Mouse (Mus musculus): ENCODE results near the gene Gm45208. TPM values are rescaled to one million over a fixed set of nuclear protein-coding genes. Genes with fewer than 3 reads are reported as not detected.

The Gm45208 gene
- polyA plus RNA-seq, 1 experiment from 2014 or later: not detected

DNA sequence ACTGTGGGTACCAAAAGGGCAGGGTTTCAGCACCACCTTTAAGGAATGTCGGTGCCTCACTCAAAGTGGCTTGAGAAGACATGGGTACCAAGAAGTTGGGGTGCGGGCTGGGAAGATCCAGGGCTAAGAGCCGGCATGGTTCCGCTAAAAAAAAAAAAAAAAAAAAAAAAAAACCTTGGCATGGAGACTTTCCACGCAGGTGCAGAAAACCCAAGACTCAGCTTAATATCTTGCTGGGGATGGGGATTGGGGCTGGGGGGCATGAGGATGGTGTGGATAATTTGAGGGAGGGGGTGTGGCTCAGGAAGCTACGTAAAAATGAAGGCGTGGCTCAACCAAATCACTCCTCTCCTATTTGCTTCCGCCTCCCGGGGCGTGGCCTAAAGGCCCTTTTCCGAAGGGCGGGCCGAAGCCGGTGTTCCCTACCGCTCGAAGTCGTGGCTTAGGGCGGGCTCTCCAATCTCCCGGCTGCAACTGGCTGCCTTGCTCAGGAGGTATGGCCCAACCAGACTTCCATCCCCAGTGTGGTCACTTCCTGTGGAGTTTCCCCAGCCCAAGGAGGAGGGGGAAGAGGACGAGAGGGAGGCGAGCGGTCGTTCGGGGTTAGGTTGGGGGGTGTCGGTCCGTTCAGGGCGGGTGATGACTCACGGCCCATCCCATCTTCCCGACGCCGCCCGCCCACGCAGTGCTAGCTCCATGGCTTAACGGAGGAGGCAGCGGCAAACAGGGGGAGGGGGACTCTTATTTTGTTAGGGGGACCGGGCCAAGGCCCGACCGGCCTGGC is 40.3 kb downstream of the Gm45208 start, which contains the start of gene Tfe3:
TSS of gene Tfe3 (plus strand) at position 424 of the 784 bp plus-strand sequence.
- Histone ChIP-seq H3K27ac (no peak within 1 kb of the TSS), H3K27me3 (no peaks in the 10 kb centered on the region), H3K4me2 (replicated peaks) (peak within 1 kb of the TSS; percentile 64), H3K4me3 (peak within 1 kb of the TSS; percentile 62), H3K9me3 (no peaks in the 10 kb centered on the region), H3K4me1 (no peaks in the 10 kb centered on the region), H3K9ac (peak within 1 kb of the TSS; percentile 65), H3K36me3 (0 out of 2 replicates have a peak, but pooled peaks cover 1% of the 10 kb centered on the region)
- ATAC-seq (ENCODE audit: insufficient number of reproducible peaks, insufficient read depth, low FRiP score, low TSS enrichment): peak; percentile 97
- WGBS: 20% methylated on average over 37 of the region's 38 CpGs

DNA sequence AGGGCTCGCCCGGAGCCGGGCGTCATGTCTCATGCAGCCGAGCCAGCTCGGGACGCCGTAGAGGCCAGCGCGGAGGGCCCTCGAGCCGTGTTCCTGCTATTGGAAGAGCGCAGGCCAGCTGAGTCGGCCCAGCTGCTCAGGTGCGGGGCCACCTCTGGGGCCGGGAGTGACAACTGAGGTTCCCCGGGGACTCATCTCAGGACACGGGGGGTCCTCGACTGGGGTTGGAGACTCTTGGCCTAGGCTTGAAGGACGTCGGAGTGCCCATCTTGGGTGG is 40.8 kb downstream of the Gm45208 start:
- no peaks in the 10 kb centered on the region for H3K9me3 ChIP-seq
- H3K9ac ChIP-seq: peak overlapping the region; percentile 65
- no peak overlapping the region for H3K27ac ChIP-seq
- 14% methylated on average over 21 of the region's 21 CpGs for whole genome bisulfite sequencing
- ATAC-seq (ENCODE audit: insufficient number of reproducible peaks, insufficient read depth, low FRiP score, low TSS enrichment): peak; percentile 28
- H3K4me3 ChIP-seq: peak overlapping the region; percentile 62
- H3K27me3 ChIP-seq: no peaks in the 10 kb centered on the region
- H3K4me1 ChIP-seq: no peaks in the 10 kb centered on the region
- peak overlapping the region; percentile 64 for H3K4me2 ChIP-seq (replicated peaks)
- H3K36me3 ChIP-seq: 0 out of 2 replicates have a peak, but pooled peaks cover 6% of the 10 kb centered on the region

DNA sequence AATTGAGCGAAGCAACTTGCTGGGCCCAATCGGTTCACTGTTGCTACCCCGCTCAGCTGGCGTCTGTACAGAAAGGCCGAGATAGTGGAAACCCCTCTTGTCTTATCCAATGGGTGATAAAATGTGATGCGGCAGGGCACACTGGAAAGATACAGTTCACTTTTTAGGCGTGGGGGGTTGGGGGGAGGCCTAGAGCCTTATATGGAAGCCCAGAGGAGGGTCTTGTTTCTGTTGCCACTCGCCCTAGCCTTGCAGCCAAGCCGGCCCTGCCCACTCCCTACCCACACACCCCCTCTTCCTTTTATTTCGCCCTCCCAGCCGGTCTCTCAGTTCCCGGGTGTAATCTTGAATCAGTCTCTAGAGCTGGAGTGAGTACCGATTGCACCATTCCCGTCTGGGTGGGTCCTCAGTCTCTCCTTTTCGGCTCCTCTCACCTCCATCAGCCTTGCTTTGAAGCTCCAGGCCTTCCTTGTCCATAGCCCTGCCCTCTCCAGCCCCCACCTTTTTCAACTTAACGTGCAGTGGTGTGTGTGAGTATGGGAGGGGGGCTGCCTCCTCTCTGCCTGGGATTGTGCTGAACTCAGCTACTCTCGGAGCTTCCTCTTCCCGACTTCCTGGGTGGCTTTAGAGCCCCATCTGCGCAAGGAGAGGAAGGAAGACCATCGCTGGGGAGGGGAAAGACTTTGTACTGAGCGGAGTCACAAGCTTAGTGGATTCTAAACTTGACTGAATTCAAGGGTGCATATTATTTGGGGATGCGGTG is 41.8 kb downstream of the Gm45208 start:
- Histone ChIP-seq H3K4me1 (no peaks in the 10 kb centered on the region), H3K36me3 (0 out of 2 replicates have a peak, but pooled peaks cover 7% of the 10 kb centered on the region), H3K27ac (no peak overlapping the region), H3K4me2 (replicated peaks) (peak overlapping the region; percentile 64), H3K4me3 (peak overlapping the region; percentile 62), H3K27me3 (no peaks in the 10 kb centered on the region), H3K9ac (peak overlapping the region; percentile 65), H3K9me3 (no peaks in the 10 kb centered on the region)
- 20% methylated on average over 22 of the region's 22 CpGs for WGBS
- no peak for ATAC-seq (ENCODE audit: insufficient number of reproducible peaks, insufficient read depth, low FRiP score, low TSS enrichment)

DNA sequence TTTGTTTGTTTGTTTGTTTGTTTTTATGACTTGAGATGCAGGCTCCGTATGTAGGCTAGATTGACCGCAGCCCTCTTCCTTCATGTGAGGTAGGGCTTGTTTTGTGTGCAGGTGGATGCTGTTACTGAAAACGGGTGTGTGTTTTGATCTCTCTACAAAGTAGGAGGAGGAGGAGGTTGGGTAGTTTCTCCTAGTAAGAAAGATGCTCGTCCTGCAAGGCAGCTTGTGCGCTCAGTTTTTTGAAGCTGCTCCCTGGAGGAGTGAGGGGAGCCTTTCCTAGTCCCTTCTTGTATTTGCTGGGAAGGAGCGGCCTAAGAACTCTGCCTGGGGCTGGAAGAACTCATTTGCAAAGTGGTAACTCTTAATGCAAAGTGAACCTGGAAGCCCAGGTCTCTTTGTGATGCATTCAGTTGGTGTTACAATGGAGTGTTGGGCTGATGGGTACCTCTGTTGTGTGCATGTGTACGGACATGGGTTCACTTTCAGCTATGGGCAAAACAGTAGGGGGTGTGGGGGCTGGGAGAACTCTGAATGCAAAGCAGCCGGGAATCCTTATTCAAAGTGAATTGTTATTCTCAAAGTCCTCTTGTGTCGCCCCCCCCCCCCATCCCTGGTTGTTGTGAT is 42.7 kb downstream of the Gm45208 start:
- no peak for ATAC-seq (ENCODE audit: insufficient number of reproducible peaks, insufficient read depth, low FRiP score, low TSS enrichment)
- WGBS: 20% methylated on average over 9 of the region's 9 CpGs
- no peaks in the 10 kb centered on the region for H3K4me1 ChIP-seq
- H3K27ac ChIP-seq: no peak overlapping the region
- 0 out of 2 replicates have a peak, but pooled peaks cover 14% of the 10 kb centered on the region for H3K36me3 ChIP-seq
- H3K27me3 ChIP-seq: no peaks in the 10 kb centered on the region
- H3K4me2 ChIP-seq (replicated peaks): peak overlapping the region; percentile 64
- peak overlapping the region; percentile 62; the same call in 1 of the 2 replicates for H3K4me3 ChIP-seq
- no peak overlapping the region for H3K9ac ChIP-seq
- no peaks in the 10 kb centered on the region for H3K9me3 ChIP-seq

DNA sequence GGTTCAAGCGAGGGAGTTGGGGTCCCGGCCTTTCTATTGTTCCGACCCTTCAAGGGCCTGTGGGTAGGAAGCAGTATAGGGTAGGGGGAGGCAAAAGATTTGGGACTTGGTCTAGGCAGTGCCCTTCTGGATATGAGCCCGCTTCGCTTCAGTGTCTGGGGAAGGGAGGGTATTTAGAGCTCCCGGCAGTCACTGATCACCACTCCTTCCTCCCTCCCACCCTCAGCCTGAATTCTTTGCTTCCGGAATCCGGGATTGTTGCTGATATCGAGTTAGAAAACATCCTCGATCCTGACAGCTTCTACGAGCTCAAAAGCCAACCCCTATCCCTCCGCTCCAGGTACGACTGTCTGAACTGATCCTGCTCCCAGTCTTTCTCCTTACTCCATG is 43.2 kb downstream of the Gm45208 start:
- H3K4me3 ChIP-seq: peak overlapping the region; percentile 62; the same call in 1 of the 2 replicates
- no peaks in the 10 kb centered on the region for H3K4me1 ChIP-seq
- no peaks in the 10 kb centered on the region for H3K9me3 ChIP-seq
- WGBS: 29% methylated on average over 11 of the region's 13 CpGs
- no peaks in the 10 kb centered on the region for H3K27me3 ChIP-seq
- ATAC-seq (ENCODE audit: insufficient number of reproducible peaks, insufficient read depth, low FRiP score, low TSS enrichment): no peak
- peak overlapping the region; percentile 64 for H3K4me2 ChIP-seq (replicated peaks)
- H3K36me3 ChIP-seq: peaks cover 18% of the 10 kb centered on the region; the same call in 1 of the 2 replicates
- no peak overlapping the region for H3K27ac ChIP-seq
- H3K9ac ChIP-seq: no peak overlapping the region

DNA sequence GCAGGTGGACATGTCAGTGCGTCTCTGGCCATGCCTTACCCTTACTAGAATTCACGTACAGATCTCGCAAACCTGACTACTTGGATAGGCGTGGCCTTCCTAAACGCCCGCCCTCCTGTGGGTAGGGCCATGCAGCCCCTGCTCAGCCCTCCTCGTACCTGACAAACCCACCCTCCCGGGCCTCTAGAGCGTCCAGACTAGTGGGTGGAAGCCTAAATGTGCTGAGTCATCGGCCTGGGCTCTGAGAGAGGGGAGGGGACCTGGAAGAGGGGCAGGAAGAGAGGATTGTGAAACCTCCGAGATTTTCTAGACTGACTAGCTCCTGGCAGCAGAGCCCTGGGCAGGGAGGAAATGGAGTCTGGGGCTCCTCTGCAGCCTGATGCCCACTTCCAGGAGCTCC is 43.7 kb downstream of the Gm45208 start:
- H3K36me3 ChIP-seq: peaks cover 23% of the 10 kb centered on the region; the same call in 1 of the 2 replicates
- H3K4me3 ChIP-seq: 0 out of 2 replicates have a peak overlapping the region, but pooled peaks have one; percentile 62
- H3K27me3 ChIP-seq: no peaks in the 10 kb centered on the region
- H3K4me1 ChIP-seq: no peaks in the 10 kb centered on the region
- ATAC-seq (ENCODE audit: insufficient number of reproducible peaks, insufficient read depth, low FRiP score, low TSS enrichment): no peak
- peak overlapping the region; percentile 64 for H3K4me2 ChIP-seq (replicated peaks)
- H3K9ac ChIP-seq: no peak overlapping the region
- no peaks in the 10 kb centered on the region for H3K9me3 ChIP-seq
- no peak overlapping the region for H3K27ac ChIP-seq
- 12% methylated on average over 11 of the region's 11 CpGs for WGBS

DNA sequence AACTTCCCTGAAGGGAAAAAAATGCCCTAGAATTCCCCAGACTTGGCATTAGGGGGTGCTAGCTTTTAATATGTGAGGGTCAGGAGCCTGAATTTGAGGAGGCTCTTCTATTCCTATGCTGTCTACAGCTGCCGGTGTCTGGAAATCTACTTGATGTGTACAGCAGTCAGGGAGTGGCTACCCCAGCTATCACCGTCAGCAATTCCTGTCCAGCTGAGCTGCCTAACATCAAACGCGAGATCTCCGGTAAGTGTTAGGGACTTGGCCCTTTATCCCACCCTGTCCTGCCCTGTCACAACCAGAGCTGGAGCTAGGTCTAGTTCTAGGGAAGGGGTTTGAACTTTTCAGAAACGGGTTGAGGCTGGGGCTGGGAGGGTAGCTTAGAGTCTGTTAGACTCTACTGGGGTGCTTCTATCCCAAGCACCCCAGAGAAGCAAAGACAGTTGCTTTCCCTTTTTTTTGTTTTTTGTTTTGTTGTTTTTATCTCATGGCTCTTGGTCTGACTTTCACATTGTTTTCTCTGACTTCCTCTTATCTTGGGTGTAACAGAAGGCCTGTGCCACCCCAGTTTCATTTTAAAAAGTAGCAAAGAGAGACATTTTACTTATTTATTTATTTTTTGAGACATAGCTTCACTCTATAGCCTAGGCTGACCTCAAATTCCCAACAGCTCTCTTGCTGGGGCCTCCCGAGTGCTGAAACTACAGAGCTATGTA is 47.4 kb downstream of the Gm45208 start:
- Histone ChIP-seq H3K36me3 (peaks cover 35% of the 10 kb centered on the region; the same call in 1 of the 2 replicates), H3K9ac (no peak overlapping the region), H3K27ac (no peak overlapping the region), H3K27me3 (no peaks in the 10 kb centered on the region), H3K4me2 (replicated peaks) (no peak overlapping the region), H3K4me3 (no peak overlapping the region), H3K4me1 (no peaks in the 10 kb centered on the region), H3K9me3 (no peaks in the 10 kb centered on the region)
- 88% methylated on average over 7 of the region's 7 CpGs for WGBS
- ATAC-seq (ENCODE audit: insufficient number of reproducible peaks, insufficient read depth, low FRiP score, low TSS enrichment): no peak

DNA sequence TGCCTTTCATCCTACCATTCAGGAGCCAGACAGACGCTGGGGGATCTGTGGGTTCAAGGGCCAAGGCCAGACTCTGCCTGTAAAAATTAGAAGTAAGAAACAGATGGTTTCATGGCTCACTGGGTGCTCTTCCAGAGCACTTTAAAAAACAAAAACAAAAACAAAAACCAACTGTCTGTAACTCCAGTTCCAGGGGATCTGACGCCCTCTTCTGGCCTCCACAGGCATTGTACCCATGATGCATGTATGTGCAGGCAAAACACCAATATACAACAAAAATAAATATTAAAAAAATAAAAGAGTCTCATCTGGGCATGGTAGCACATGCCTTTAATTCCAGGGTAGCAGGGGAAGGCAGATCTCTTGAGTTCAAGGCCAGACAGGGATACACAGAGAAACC is 50.7 kb downstream of the Gm45208 start:
- ATAC-seq (ENCODE audit: insufficient number of reproducible peaks, insufficient read depth, low FRiP score, low TSS enrichment): no peak
- Histone ChIP-seq H3K27me3 (no peaks in the 10 kb centered on the region), H3K4me2 (replicated peaks) (no peak overlapping the region), H3K36me3 (peaks cover 29% of the 10 kb centered on the region; the same call in 1 of the 2 replicates), H3K9ac (no peak overlapping the region), H3K4me3 (no peak overlapping the region), H3K9me3 (no peaks in the 10 kb centered on the region), H3K4me1 (no peaks in the 10 kb centered on the region), H3K27ac (no peak overlapping the region)
- WGBS: 47% methylated on average over 2 of the region's 2 CpGs

DNA sequence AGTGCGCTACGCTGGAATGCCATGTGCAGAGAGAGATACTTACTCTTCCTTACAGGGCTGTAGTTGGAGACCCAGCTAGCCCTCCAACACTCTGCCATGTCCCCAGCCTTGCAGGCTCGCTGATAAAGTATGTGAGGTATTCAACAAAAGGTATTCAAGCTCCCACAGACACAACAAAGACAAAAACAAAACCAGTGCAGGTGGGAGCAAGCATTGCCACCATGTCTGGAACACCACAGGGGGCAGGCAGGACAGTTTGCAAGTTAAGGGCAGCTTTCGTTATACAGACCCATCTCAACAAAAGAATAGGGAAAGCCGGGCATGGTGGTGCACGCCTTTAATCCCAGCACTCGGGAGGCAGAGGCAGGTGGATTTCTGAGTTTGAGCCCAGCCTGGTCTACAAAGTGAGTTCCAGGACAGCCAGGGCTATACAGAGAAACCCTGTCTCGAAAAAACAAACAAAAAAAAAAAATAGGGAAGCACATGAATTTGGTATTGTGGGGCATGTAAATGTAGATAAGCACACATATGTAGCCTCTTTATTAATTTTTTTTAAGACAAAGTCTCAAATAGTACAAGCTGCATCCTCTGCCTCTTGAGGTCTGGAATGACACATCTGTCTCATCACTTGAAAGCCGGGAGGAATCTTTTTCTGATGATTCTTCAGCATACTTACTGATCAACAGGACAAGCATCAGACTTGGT is 53.6 kb downstream of the Gm45208 start:
- Histone ChIP-seq H3K36me3 (peaks cover 13% of the 10 kb centered on the region; the same call in 1 of the 2 replicates), H3K9me3 (no peaks in the 10 kb centered on the region), H3K27ac (no peak overlapping the region), H3K9ac (no peak overlapping the region), H3K4me2 (replicated peaks) (no peak overlapping the region), H3K4me1 (no peaks in the 10 kb centered on the region), H3K4me3 (no peak overlapping the region), H3K27me3 (no peaks in the 10 kb centered on the region)
- WGBS: 81% methylated on average over 9 of the region's 9 CpGs
- no peak for ATAC-seq (ENCODE audit: insufficient number of reproducible peaks, insufficient read depth, low FRiP score, low TSS enrichment)

DNA sequence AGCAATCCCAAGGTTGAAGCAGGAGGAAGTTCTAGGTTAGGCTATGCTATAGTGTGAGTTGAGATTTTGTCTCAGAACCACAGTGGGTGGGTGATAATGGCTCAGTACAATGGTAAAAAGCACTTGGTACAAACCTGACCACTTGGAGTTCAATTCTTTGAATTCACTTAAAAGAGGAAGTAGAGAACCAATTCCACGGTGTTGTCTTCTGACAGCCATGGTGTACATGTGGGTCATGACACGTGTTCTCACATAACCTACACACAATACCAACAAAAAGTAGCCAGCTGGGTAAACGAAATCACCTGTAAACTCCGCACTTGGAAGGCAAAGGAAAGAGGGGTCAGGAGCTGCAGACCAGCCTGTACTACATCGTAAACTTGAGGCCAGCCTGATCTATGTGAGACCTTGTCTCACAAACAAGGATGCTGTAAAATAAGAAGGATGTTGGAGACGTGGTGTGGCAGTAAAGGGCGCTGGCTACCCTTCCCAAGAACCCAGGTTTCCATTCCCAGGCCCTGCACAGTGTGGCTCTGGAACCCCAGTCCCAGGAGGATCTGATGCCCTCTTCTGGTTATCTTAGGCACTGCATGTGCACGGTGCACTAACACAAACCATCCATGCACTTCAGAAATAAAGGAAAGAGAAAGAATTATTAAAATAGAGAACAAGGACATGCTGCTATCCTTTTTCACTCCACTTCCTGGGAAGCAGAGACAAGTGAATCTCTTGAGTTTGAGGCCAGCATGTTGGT is 54.5 kb downstream of the Gm45208 start:
- H3K36me3 ChIP-seq: peaks cover 11% of the 10 kb centered on the region; the same call in 1 of the 2 replicates
- no peak for ATAC-seq (ENCODE audit: insufficient number of reproducible peaks, insufficient read depth, low FRiP score, low TSS enrichment)
- H3K9ac ChIP-seq: no peak overlapping the region
- no peak overlapping the region for H3K4me3 ChIP-seq
- no peaks in the 10 kb centered on the region for H3K27me3 ChIP-seq
- no peak overlapping the region for H3K4me2 ChIP-seq (replicated peaks)
- H3K27ac ChIP-seq: no peak overlapping the region
- 48% methylated on average over 8 of the region's 8 CpGs for WGBS
- H3K4me1 ChIP-seq: no peaks in the 10 kb centered on the region
- H3K9me3 ChIP-seq: no peaks in the 10 kb centered on the region

All from embryonic facial prominence, embryonic 12.5 days (tissue).